Mouse (Mus musculus): ENCODE data around the gene Prss45. TPM values are rescaled to one million over a fixed set of nuclear protein-coding genes. Genes with fewer than 3 reads are reported as not detected.

The Prss45 gene
- polyA plus RNA-seq, 1 experiment from 2014 or later, result 0.20 TPM

DNA sequence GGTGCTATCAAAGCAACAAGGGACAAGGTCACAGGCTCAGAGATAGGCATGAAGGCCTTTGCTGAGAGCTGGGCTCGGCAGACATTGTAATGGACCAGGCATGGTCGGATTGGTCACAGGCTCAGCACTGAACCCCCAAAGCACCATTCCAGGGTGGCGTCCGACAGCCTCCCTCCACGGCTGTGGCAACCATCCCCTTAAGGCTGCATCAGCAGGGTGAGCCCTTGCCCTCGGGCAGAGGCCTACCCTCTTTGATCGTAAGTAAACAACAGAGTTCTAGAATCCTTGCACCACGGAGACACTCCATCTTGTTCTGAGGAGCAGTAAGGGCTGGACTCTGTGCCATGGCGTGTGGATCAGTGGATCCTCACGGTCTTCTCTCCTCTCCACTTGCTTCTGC lies 9.8 kb downstream of the Prss45 start, which contains the start of gene Prss46:
Gene Prss46 (plus strand): TSS at position 301 of the 400 bp plus-strand sequence.
- WGBS, result 92% methylated on average over 10 of the region's 10 CpGs
- Histone ChIP-seq H3K9ac (ENCODE audit: low read depth, low read length) (no peak within 1 kb of the TSS), H3K36me3 (ENCODE audit: control insufficient read depth, insufficient read depth, low read length) (no peaks in the 10 kb centered on the region), H3K4me2 (ENCODE audit: low read length) (no peak within 1 kb of the TSS), H3K4me3 (ENCODE audit: low read depth, low read length) (no peak within 1 kb of the TSS), H3K4me1 (ENCODE audit: control insufficient read depth, insufficient read depth, low read length) (no peaks in the 10 kb centered on the region), H3K27ac (ENCODE audit: low read length) (no peak within 1 kb of the TSS), H3K27me3 (ENCODE audit: control insufficient read depth, insufficient read depth, low read depth, low read length) (no peaks in the 10 kb centered on the region), H3K9me3 (replicated peaks; ENCODE audit: control insufficient read depth, low read length, poor library complexity, severe bottlenecking) (no peaks in the 10 kb centered on the region)
- no peak for ATAC-seq

- no peak overlapping the region for H3K4me3 ChIP-seq (ENCODE audit: low read depth, low read length)
- H3K9me3 ChIP-seq (replicated peaks; ENCODE audit: control insufficient read depth, low read length, poor library complexity, severe bottlenecking), result no peaks in the 10 kb centered on the region
- no peak overlapping the region for H3K9ac ChIP-seq (ENCODE audit: low read depth, low read length)
- WGBS, result 84% methylated on average over 7 of the region's 7 CpGs
- no peak overlapping the region for H3K4me2 ChIP-seq (ENCODE audit: low read length)
- no peak for ATAC-seq
- H3K36me3 ChIP-seq (ENCODE audit: control insufficient read depth, insufficient read depth, low read length), result no peaks in the 10 kb centered on the region
- no peaks in the 10 kb centered on the region for H3K4me1 ChIP-seq (ENCODE audit: control insufficient read depth, insufficient read depth, low read length)
- no peak overlapping the region for H3K27ac ChIP-seq (ENCODE audit: low read length)
- no peaks in the 10 kb centered on the region for H3K27me3 ChIP-seq (ENCODE audit: control insufficient read depth, insufficient read depth, low read depth, low read length)
Measured at GRCm38 (mm10) chr9:110849162-110849561, 14.8 kb downstream of the Prss45 start.

DNA sequence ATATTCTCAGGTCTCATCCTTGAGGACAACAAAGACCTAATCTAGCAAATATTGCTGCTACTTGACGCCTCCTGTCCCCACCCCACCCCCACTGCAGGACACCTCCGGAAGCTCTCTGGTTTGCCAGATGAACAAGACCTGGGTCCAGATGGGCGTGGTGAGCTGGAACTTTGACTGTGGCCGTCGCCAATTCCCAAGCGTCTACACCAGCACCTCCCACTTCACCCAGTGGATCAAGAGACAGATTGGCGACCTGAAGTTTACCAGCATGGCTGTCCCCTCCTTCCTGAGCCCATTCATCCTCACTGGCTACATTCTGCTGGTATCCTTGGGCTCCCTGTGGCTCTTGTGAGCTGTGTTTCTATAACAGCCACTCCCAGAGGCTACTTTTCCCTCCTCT lies 21.5 kb downstream of the Prss45 start:
- Histone ChIP-seq H3K4me2 (ENCODE audit: low read length) (no peak overlapping the region), H3K4me3 (ENCODE audit: low read depth, low read length) (no peak overlapping the region), H3K9ac (ENCODE audit: low read depth, low read length) (no peak overlapping the region), H3K4me1 (ENCODE audit: control insufficient read depth, insufficient read depth, low read length) (peaks cover 5% of the 10 kb centered on the region; the same call in 1 of the 2 replicates), H3K36me3 (ENCODE audit: control insufficient read depth, insufficient read depth, low read length) (no peaks in the 10 kb centered on the region), H3K27ac (ENCODE audit: low read length) (no peak overlapping the region), H3K9me3 (replicated peaks; ENCODE audit: control insufficient read depth, low read length, poor library complexity, severe bottlenecking) (no peaks in the 10 kb centered on the region), H3K27me3 (ENCODE audit: control insufficient read depth, insufficient read depth, low read depth, low read length) (peaks cover 11% of the 10 kb centered on the region)
- ATAC-seq, result no peak
- WGBS, result 79% methylated on average over 7 of the region's 7 CpGs

GRCm38 (mm10) chr9:110856920-110857319 lies 22.5 kb downstream of the Prss45 start:
- ATAC-seq, result no peak
- Histone ChIP-seq H3K4me3 (ENCODE audit: low read depth, low read length) (no peak overlapping the region), H3K4me2 (ENCODE audit: low read length) (no peak overlapping the region), H3K4me1 (ENCODE audit: control insufficient read depth, insufficient read depth, low read length) (peaks cover 5% of the 10 kb centered on the region; the same call in 1 of the 2 replicates), H3K9ac (ENCODE audit: low read depth, low read length) (no peak overlapping the region), H3K9me3 (replicated peaks; ENCODE audit: control insufficient read depth, low read length, poor library complexity, severe bottlenecking) (no peaks in the 10 kb centered on the region), H3K27me3 (ENCODE audit: control insufficient read depth, insufficient read depth, low read depth, low read length) (peaks cover 11% of the 10 kb centered on the region), H3K27ac (ENCODE audit: low read length) (no peak overlapping the region), H3K36me3 (ENCODE audit: control insufficient read depth, insufficient read depth, low read length) (no peaks in the 10 kb centered on the region)
- 74% methylated on average over 4 of the region's 4 CpGs for WGBS

- no peaks in the 10 kb centered on the region for H3K9me3 ChIP-seq (replicated peaks; ENCODE audit: control insufficient read depth, low read length, poor library complexity, severe bottlenecking)
- peak within 1 kb of the TSS; percentile 20; the same call in 1 of the 2 replicates for H3K9ac ChIP-seq (ENCODE audit: low read depth, low read length)
- 14% methylated on average over 33 of the region's 50 CpGs for WGBS
- H3K4me2 ChIP-seq (ENCODE audit: low read length), result peak within 1 kb of the TSS; percentile 53
- no peak for ATAC-seq
- no peaks in the 10 kb centered on the region for H3K36me3 ChIP-seq (ENCODE audit: control insufficient read depth, insufficient read depth, low read length)
- peaks cover 5% of the 10 kb centered on the region; the same call in 1 of the 2 replicates for H3K4me1 ChIP-seq (ENCODE audit: control insufficient read depth, insufficient read depth, low read length)
- no peak within 1 kb of the TSS for H3K27ac ChIP-seq (ENCODE audit: low read length)
- H3K27me3 ChIP-seq (ENCODE audit: control insufficient read depth, insufficient read depth, low read depth, low read length), result peaks cover 11% of the 10 kb centered on the region
- peak within 1 kb of the TSS; percentile 25 for H3K4me3 ChIP-seq (ENCODE audit: low read depth, low read length)
Measured at GRCm38 (mm10) chr9:110857781-110858472, 23.5 kb downstream of the Prss45 start, which contains the start of gene Prss50. Prss50 (plus strand) TSS chr9:110857967.

DNA sequence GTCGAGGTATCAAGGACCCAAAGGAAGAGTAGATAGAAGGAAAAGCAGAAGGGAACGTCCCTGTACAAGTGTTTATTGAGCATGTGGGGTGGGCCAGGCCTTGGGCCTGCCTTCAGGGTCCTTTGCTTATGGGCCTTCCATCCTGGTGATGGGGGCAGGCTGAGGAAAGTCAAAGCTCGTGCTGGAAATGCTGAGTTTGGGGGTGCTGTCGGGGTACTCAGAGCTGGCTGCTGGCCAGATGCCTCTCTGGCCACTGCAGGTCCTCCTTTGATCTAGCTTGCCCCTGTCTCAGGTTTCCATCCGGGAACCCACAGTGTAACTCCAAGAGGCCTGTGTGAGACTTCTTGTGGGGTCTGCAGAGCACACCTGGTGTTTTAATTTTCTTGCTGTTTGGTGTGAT lies 24.1 kb downstream of the Prss45 start:
- 56% methylated on average over 5 of the region's 5 CpGs for WGBS
- no peak overlapping the region for H3K9ac ChIP-seq (ENCODE audit: low read depth, low read length)
- peaks cover 11% of the 10 kb centered on the region for H3K27me3 ChIP-seq (ENCODE audit: control insufficient read depth, insufficient read depth, low read depth, low read length)
- no peak for ATAC-seq
- H3K4me2 ChIP-seq (ENCODE audit: low read length), result no peak overlapping the region
- H3K9me3 ChIP-seq (replicated peaks; ENCODE audit: control insufficient read depth, low read length, poor library complexity, severe bottlenecking), result no peaks in the 10 kb centered on the region
- no peaks in the 10 kb centered on the region for H3K36me3 ChIP-seq (ENCODE audit: control insufficient read depth, insufficient read depth, low read length)
- no peak overlapping the region for H3K27ac ChIP-seq (ENCODE audit: low read length)
- peaks cover 5% of the 10 kb centered on the region; the same call in 1 of the 2 replicates for H3K4me1 ChIP-seq (ENCODE audit: control insufficient read depth, insufficient read depth, low read length)
- no peak overlapping the region for H3K4me3 ChIP-seq (ENCODE audit: low read depth, low read length)

DNA sequence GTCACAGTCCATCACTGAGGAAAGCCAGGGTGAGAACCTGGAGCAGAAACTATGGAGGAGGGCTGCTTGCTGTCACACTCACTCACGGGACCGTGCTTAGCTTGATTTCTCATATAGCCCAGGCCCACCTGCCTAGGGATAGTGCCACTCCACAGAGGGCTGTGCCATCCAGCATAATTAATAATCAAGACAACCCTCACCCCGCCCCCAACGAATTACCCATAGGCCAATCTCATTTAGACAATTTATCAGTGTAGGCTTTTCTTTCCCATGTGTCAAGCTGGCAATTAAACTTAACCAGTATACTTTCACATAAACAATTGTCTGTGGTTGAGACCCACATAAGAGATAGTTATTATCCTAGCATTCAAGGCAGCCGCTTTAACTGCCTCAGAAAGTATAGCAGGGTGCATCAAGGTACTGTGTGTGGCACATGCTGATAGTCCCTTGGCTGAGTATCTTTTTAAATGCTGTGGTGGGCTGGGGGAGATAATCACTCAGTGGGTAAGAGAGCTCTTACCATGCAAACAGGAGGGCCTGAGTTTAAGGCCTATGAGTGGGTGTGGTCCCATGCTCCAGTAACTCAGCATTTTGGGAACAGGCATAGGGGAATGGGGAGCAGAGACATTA lies 24.7 kb downstream of the Prss45 start:
- no peak for ATAC-seq
- Histone ChIP-seq H3K9me3 (replicated peaks; ENCODE audit: control insufficient read depth, low read length, poor library complexity, severe bottlenecking) (no peaks in the 10 kb centered on the region), H3K27me3 (ENCODE audit: control insufficient read depth, insufficient read depth, low read depth, low read length) (peaks cover 11% of the 10 kb centered on the region), H3K4me2 (ENCODE audit: low read length) (no peak overlapping the region), H3K27ac (ENCODE audit: low read length) (no peak overlapping the region), H3K9ac (ENCODE audit: low read depth, low read length) (no peak overlapping the region), H3K4me1 (ENCODE audit: control insufficient read depth, insufficient read depth, low read length) (peaks cover 5% of the 10 kb centered on the region; the same call in 1 of the 2 replicates), H3K4me3 (ENCODE audit: low read depth, low read length) (no peak overlapping the region), H3K36me3 (ENCODE audit: control insufficient read depth, insufficient read depth, low read length) (no peaks in the 10 kb centered on the region)
- WGBS, result 91% methylated on average over 5 of the region's 5 CpGs

DNA sequence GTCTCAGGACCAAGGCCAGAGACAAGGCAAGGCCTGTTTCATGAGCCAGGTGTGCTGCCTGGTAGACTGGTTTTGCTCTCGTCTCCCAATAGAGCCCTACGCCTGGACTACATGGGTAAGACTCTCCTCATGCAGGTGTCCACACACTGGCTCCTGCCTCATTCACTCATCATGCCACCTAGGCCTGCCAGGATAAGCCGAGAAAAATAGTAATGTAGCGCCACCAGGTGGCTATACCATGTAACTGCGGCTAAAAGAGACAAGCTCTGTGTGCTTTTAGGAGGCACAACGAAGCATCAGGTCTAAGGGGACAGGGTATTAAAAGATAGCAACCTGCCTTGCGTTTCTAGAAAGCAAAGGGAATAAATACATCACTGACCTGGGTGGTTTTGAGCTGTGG lies 36.6 kb downstream of the Prss45 start:
- H3K9ac ChIP-seq (ENCODE audit: low read depth, low read length), result no peak overlapping the region
- 20% methylated on average over 7 of the region's 7 CpGs for whole genome bisulfite sequencing
- H3K27ac ChIP-seq (ENCODE audit: low read length), result no peak overlapping the region

More for the DNA sequence above, 36.6 kb downstream of the Prss45 start:
- H3K9me3 ChIP-seq (replicated peaks; ENCODE audit: control insufficient read depth, low read length, poor library complexity, severe bottlenecking), result no peaks in the 10 kb centered on the region
- no peak overlapping the region for H3K4me2 ChIP-seq (ENCODE audit: low read length)
- H3K27me3 ChIP-seq (ENCODE audit: control insufficient read depth, insufficient read depth, low read depth, low read length), result peaks cover 3% of the 10 kb centered on the region
- no peak for ATAC-seq
- H3K4me1 ChIP-seq (ENCODE audit: control insufficient read depth, insufficient read depth, low read length), result peaks cover 22% of the 10 kb centered on the region
- no peaks in the 10 kb centered on the region for H3K36me3 ChIP-seq (ENCODE audit: control insufficient read depth, insufficient read depth, low read length)
- H3K4me3 ChIP-seq (ENCODE audit: low read depth, low read length), result no peak overlapping the region
